Comparison of ENCODE assay signal across 8 mouse cellular contexts in genomic region chr3:57735511-57736370, GRCm38 (mm10). TPM values are rescaled to one million over a fixed set of nuclear protein-coding genes. Genes with fewer than 3 reads are reported as not detected.
DNase-seq lines count a peak whose midpoint lies in the region; ATAC-seq and TF ChIP-seq lines count a peak whose summit lies in the region.

TSS of gene Rnf13 (plus strand) at chr3:57736062.

- TF ChIP-seq CTCF in cortical plate, adult 2 months (IDR thresholded peaks at IDR 0.05; ENCODE audit: extremely low read depth, insufficient read depth, low read length), result no peak

- no peaks in the 10 kb centered on the region for H3K36me3 ChIP-seq in megakaryocyte, embryonic 14.5 days (replicated peaks; ENCODE audit: low read length)

- no peaks in the 10 kb centered on the region for H3K27me3 ChIP-seq in megakaryocyte, embryonic 14.5 days (replicated peaks)

- H3K4me1 ChIP-seq in cortical plate, adult 2 months (ENCODE audit: control insufficient read depth, insufficient read depth, low read length), result peaks cover 5% of the 10 kb centered on the region; the same call in 1 of the 2 replicates
- peaks cover 33% of the 10 kb centered on the region for H3K4me1 ChIP-seq in megakaryocyte, embryonic 14.5 days

- peak; percentile 95 to 96 for DNase-seq in gastrocnemius, adult 8-10 months (ENCODE audit: low spot score in 2 of 2)
- peak; percentile 77 for DNase-seq in hindlimb bud, embryonic 11.5 days (ENCODE audit: extremely low spot score, low read depth, low spot score)
- DNase-seq in left cerebral cortex, adult 8-10 months (ENCODE audit: low spot score in 2 of 2), result peak; percentile 95 to 97
- DNase-seq in right cerebral cortex, postnatal 10 days (ENCODE audit: low spot score in 2 of 2), result peak; percentile 98 to 99
- peak; percentile 93 for DNase-seq in urinary bladder, postnatal 25 days (ENCODE audit: low spot score)

- ATAC-seq in activated CD4-positive, CD25-positive, alpha-beta regulatory T cell, adult 4 months, result peak; percentile 97

- H3K4me3 ChIP-seq in cortical plate, adult 2 months (ENCODE audit: insufficient read depth, low read length), result peak within 1 kb of the TSS; percentile 80
- peak within 1 kb of the TSS; percentile 97 for H3K4me3 ChIP-seq in megakaryocyte, embryonic 14.5 days (replicated peaks)

- TF ChIP-seq POLR2A in cortical plate, adult 2 months (IDR thresholded peaks at IDR 0.05; ENCODE audit: extremely low read depth, insufficient read depth, low read length), result peak; percentile 87

- no peaks in the 10 kb centered on the region for H3K9me3 ChIP-seq in megakaryocyte, embryonic 14.5 days

- H3K27ac ChIP-seq in cortical plate, adult 2 months (ENCODE audit: insufficient read depth, low read length), result peak within 1 kb of the TSS; percentile 91

RNA-seq across cellular contexts. Expression of gene Rnf13, which starts in this region (rescaled TPM):
- 10 to 100 TPM; 52.0 to 59.6 TPM for polyA plus RNA-seq in activated CD4-positive, CD25-positive, alpha-beta regulatory T cell, adult 4 months (2017; shearing (Covaris generic))
- 112 and 117 TPM in 2 replicates for polyA plus RNA-seq in cortical plate, adult 2 months (2012; rRNA removed)
- total RNA-seq in gastrocnemius, adult 8-10 months (2022), result 10 to 100 TPM; 36.2 to 41.5 (median 37.8) TPM
- total RNA-seq in left cerebral cortex, adult 8-10 months (2022), result 100 to 1,000 TPM; 106 to 128 (median 110) TPM
- polyA plus RNA-seq in megakaryocyte, embryonic 14.5 days (2012; ENCODE audit: insufficient read depth, low replicate concordance), result 0.77 TPM in 1 of 2 replicates, not detected in the other

Comparison
In these comparisons a context has a peak if more than half of its experiments do, and no peak if none do; other contexts are left out.
1. Peak in every context shown above with its lines: DNase-seq, ATAC-seq, H3K4me3 ChIP-seq and H3K27ac ChIP-seq.
2. RNA of gene Rnf13 (polyA plus RNA-seq): 112 to 117 TPM in cortical plate, adult 2 months and 52.0 to 59.6 TPM in activated CD4-positive, CD25-positive, alpha-beta regulatory T cell, adult 4 months; 0.77 TPM in megakaryocyte, embryonic 14.5 days; every median in the first group is over 10 times any median in the second.